ENCODE assay signal across 11 mouse cellular contexts in genomic region chr7:116514030-116514429, GRCm38 (mm10). TPM values are rescaled to one million over a fixed set of nuclear protein-coding genes. Genes with fewer than 3 reads are reported as not detected.
DNase-seq lines count a peak whose midpoint lies in the region; ATAC-seq and TF ChIP-seq lines count a peak whose summit lies in the region.
"Had no signal": no experiment of that assay in that cellular context is flagged by ENCODE, and none has a peak within 500 bp of the region (broad histone marks: within the 10 kb centered on the region; RNA-seq: fewer than 3 reads in every experiment).

No protein-coding gene starts in this region.

- H3K4me1 ChIP-seq in midbrain, postnatal 0 days (ENCODE audit: insufficient read depth, low read length), result no peaks in the 10 kb centered on the region
- peaks cover 8% of the 10 kb centered on the region for H3K4me1 ChIP-seq in midbrain, embryonic 13.5 days (replicated peaks)
- no peaks in the 10 kb centered on the region; the same call in 1 of the 2 replicates for H3K4me1 ChIP-seq in cortical plate, adult 2 months (ENCODE audit: control insufficient read depth, insufficient read depth, low read length)
- peaks cover 3% of the 10 kb centered on the region for H3K4me1 ChIP-seq in hindbrain, embryonic 12.5 days

- no peak overlapping the region for H3K4me2 ChIP-seq in midbrain, postnatal 0 days (ENCODE audit: low read depth, low read length, poor library complexity, severe bottlenecking)
- H3K4me2 ChIP-seq in midbrain, embryonic 13.5 days (replicated peaks), result no peak overlapping the region
- no peak overlapping the region for H3K4me2 ChIP-seq in hindbrain, embryonic 12.5 days (replicated peaks)
- H3K4me2 ChIP-seq: liver, embryonic 11.5 days; neural tube, embryonic 12.5 days had no signal

- H3K9ac ChIP-seq in midbrain, postnatal 0 days (replicated peaks; ENCODE audit: low read length, poor library complexity, severe bottlenecking), result no peak overlapping the region
- H3K9ac ChIP-seq in midbrain, embryonic 13.5 days (replicated peaks), result no peak overlapping the region
- H3K9ac ChIP-seq in hindbrain, embryonic 12.5 days, result no peak overlapping the region
- H3K9ac ChIP-seq: neural tube, embryonic 12.5 days had no signal

- no peak for ATAC-seq in midbrain, postnatal 0 days (ENCODE audit: low FRiP score)
- no peak for ATAC-seq in midbrain, embryonic 13.5 days
- ATAC-seq in hindbrain, embryonic 12.5 days (ENCODE audit: low FRiP score), result no peak
- ATAC-seq: inflammation-experienced regulatory T-cells, adult 6 months had no signal

- peaks cover 6% of the 10 kb centered on the region; the same call in 1 of the 2 replicates for H3K36me3 ChIP-seq in midbrain, postnatal 0 days (ENCODE audit: insufficient read depth, low read length)
- H3K36me3 ChIP-seq in midbrain, embryonic 13.5 days, result peaks cover 15% of the 10 kb centered on the region; the same call in 1 of the 2 replicates
- H3K36me3 ChIP-seq in hindbrain, embryonic 12.5 days, result no peaks in the 10 kb centered on the region

- no peak overlapping the region for H3K4me3 ChIP-seq in midbrain, postnatal 0 days (ENCODE audit: low read depth, low read length)
- no peak overlapping the region for H3K4me3 ChIP-seq in midbrain, embryonic 13.5 days (replicated peaks)
- no peak overlapping the region for H3K4me3 ChIP-seq in cortical plate, adult 2 months (ENCODE audit: insufficient read depth, low read length)
- H3K4me3 ChIP-seq in hindbrain, embryonic 12.5 days, result no peak overlapping the region
- H3K4me3 ChIP-seq: neural tube, embryonic 12.5 days had no signal

- TF ChIP-seq POLR2A in cortical plate, adult 2 months (IDR thresholded peaks at IDR 0.05; ENCODE audit: extremely low read depth, insufficient read depth, low read length), result no peak

- no peaks in the 10 kb centered on the region for H3K27me3 ChIP-seq in midbrain, postnatal 0 days (ENCODE audit: insufficient read depth, low read length)
- no peaks in the 10 kb centered on the region for H3K27me3 ChIP-seq in midbrain, embryonic 13.5 days
- H3K27me3 ChIP-seq in hindbrain, embryonic 12.5 days, result no peaks in the 10 kb centered on the region
- H3K27me3 ChIP-seq: neural tube, embryonic 12.5 days had no signal

- 84% methylated on average over 5 of the region's 5 CpGs for WGBS in midbrain, postnatal 0 days
- 88% methylated on average over 5 of the region's 5 CpGs for WGBS in midbrain, embryonic 13.5 days
- WGBS in hindbrain, embryonic 12.5 days, result 88% methylated on average over 5 of the region's 5 CpGs

- TF ChIP-seq CTCF in midbrain, postnatal 0 days (IDR thresholded peaks at IDR 0.05), result peak; percentile 71
- TF ChIP-seq CTCF in cortical plate, adult 2 months (IDR thresholded peaks at IDR 0.05; ENCODE audit: extremely low read depth, insufficient read depth, low read length), result peak; percentile 12; the same call in 1 of the 2 replicates

- DNase-seq in heart, postnatal 4 days, result peak; percentile 15
- DNase-seq in heart, adult 18-20 months, result no peak
- peak; percentile 9 for DNase-seq in midbrain, postnatal 0 days (ENCODE audit: low spot score)
- peak; percentile 18 for DNase-seq in thymus, postnatal 25 days
- no peak for DNase-seq in cerebellum, adult 8-10 months

- H3K27ac ChIP-seq in midbrain, postnatal 0 days (ENCODE audit: low read depth, low read length), result no peak overlapping the region
- H3K27ac ChIP-seq in midbrain, embryonic 13.5 days, result no peak overlapping the region
- no peak overlapping the region for H3K27ac ChIP-seq in cortical plate, adult 2 months (ENCODE audit: insufficient read depth, low read length)
- H3K27ac ChIP-seq in hindbrain, embryonic 12.5 days, result no peak overlapping the region
- H3K27ac ChIP-seq: neural tube, embryonic 12.5 days had no signal

- H3K9me3 ChIP-seq in midbrain, postnatal 0 days (ENCODE audit: low read length), result no peaks in the 10 kb centered on the region
- H3K9me3 ChIP-seq in midbrain, embryonic 13.5 days, result no peaks in the 10 kb centered on the region
- no peaks in the 10 kb centered on the region for H3K9me3 ChIP-seq in hindbrain, embryonic 12.5 days (replicated peaks)
- H3K9me3 ChIP-seq: neural tube, embryonic 12.5 days had no signal

RNA-seq across cellular contexts. Expression of gene Nucb2, which starts 9.9 kb away (rescaled TPM):
- total RNA-seq in heart, postnatal 4 days (2021), result 10 to 100 TPM; 13.3 to 14.0 TPM
- 1 to 10 TPM; 6.9 to 7.1 TPM for total RNA-seq in heart, adult 18-20 months (2021)
- 14.5 and 43.2 TPM in 2 replicates for total RNA-seq in midbrain, postnatal 0 days (2014; rRNA removed)
- 43.3 and 50.4 TPM in 2 replicates for polyA plus RNA-seq in midbrain, postnatal 0 days (2015; fragmentation: Nextera tagmentation; extraction: Ambion mirVana)
- 20.2 and 25.0 TPM in 2 replicates for polyA plus RNA-seq in midbrain, embryonic 13.5 days (2015; fragmentation: Nextera tagmentation; extraction: Ambion mirVana)
- polyA plus RNA-seq in cortical plate, adult 2 months (2012; rRNA removed), result 14.4 and 14.7 TPM in 2 replicates
- polyA plus RNA-seq in hindbrain, embryonic 12.5 days (2016; fragmentation: Nextera tagmentation; extraction: Ambion mirVana), result 15.6 and 20.2 TPM in 2 replicates

Comparison
In these comparisons a context has a peak if more than half of its experiments do, and no peak if none do; other contexts are left out.
1. DNase-seq: peak in heart, postnatal 4 days (single experiment), midbrain, postnatal 0 days (single experiment) and thymus, postnatal 25 days (single experiment); none in heart, adult 18-20 months (0 of 2) and cerebellum, adult 8-10 months (single experiment).